Mouse (Mus musculus): ENCODE measurements around the gene Trim26. TPM values are rescaled to one million over a fixed set of nuclear protein-coding genes. Genes with fewer than 3 reads are reported as not detected.

Gene Trim26
- total RNA-seq, 2 experiments from 2014 or later: 18.6 to 22.7 TPM

DNA sequence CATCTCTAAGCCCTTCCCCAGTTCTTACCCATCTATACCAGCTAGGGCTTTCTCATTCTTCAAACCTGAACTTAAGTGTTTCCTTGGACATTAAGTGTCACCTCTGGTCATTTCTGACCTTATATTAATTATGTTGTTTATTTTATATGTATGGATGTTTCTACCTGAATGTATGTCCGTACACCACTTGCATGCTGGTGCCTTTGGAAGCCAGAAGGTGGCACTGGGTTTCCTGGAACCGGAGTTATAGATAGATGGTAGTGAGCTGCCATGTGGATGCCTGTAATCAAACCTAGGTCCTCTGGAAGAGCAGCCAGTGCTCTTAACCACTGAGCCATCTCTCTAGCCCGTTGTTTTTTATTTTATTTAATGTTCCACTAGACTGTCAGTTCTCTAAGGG is 18.6 kb downstream of the Trim26 start:
- intact Hi-C loops (cut with DNase I): no loop called here
- Histone ChIP-seq H3K27ac (no peak overlapping the region), H3K4me3 (no peak overlapping the region)
- DNase-seq (ENCODE audit: extremely low spot score in 1 of 2, low spot score in 2 of 2): no peak
- no peak for TF ChIP-seq CTCF (IDR thresholded peaks at IDR 0.05)

DNA sequence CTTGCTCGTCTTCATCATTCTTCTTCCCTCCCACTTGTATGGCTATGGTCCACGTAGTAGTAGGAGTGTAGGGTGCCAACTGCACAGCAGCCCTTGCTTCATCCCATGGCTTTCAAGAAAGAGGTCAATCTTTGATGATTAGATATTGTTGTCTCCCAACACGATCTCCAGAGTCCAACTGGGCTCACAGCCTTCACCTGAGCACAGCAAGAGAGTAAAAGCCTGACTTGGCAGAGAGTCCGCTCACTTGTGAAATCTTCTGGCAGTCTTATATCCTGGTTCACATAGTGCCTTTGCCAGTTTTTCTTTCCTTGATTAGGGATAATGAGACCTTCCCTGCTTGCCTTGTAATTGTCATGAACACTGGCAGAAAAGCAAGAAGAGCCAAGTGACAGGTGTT is 19.3 kb downstream of the Trim26 start:
- Histone ChIP-seq H3K4me3 (no peak overlapping the region), H3K27ac (no peak overlapping the region)
- intact Hi-C loops (cut with DNase I): no loop called here
- DNase-seq (ENCODE audit: extremely low spot score in 1 of 2, low spot score in 2 of 2): no peak
- TF ChIP-seq CTCF (IDR thresholded peaks at IDR 0.05): no peak

DNA sequence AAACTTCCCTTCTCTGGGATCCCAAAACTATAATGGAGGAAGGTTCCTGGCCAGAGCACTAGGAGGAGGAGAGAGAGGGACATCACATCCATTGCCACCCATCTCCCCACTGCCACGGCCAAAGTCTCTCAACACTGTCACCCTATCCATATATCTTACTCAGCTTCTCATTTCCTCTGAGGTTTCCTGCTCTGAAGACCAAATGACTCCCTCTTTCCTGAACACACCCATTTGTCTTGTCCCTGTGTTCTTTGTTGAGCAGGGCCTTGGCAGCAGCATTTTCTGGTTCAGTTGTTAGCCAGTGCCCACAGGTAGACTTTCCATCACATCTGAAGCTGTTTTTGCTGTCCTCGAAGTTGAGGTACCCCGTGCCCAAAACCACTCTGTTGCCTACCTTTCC is 21.2 kb downstream of the Trim26 start:
- no peak for TF ChIP-seq CTCF (IDR thresholded peaks at IDR 0.05)
- Histone ChIP-seq H3K4me3 (no peak overlapping the region), H3K27ac (no peak overlapping the region)
- intact Hi-C loops (cut with DNase I): no loop called here
- no peak for DNase-seq (ENCODE audit: extremely low spot score in 1 of 2, low spot score in 2 of 2)

DNA sequence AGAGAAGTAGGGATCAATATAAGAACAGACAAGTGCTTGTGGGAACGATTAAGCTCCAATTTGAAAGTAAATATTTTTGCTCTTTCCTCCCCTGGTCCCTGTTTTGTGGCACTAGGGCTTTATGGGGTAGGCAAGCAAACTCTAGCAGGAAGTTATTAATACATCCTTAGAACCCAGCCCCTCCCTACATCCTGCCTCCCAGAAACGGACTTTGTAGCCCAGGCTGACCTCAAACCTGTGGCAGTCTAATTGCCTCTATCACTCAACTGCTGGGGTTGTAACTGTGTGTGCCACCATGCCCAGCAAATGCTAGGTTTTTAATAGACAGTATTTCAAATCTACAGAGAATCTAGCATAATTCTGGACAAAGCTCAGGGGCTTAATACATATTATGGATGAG is 24.7 kb downstream of the Trim26 start:
- DNase-seq (ENCODE audit: extremely low spot score in 1 of 2, low spot score in 2 of 2): no peak
- intact Hi-C loops (cut with DNase I): no loop called here
- TF ChIP-seq CTCF (IDR thresholded peaks at IDR 0.05): no peak

DNA sequence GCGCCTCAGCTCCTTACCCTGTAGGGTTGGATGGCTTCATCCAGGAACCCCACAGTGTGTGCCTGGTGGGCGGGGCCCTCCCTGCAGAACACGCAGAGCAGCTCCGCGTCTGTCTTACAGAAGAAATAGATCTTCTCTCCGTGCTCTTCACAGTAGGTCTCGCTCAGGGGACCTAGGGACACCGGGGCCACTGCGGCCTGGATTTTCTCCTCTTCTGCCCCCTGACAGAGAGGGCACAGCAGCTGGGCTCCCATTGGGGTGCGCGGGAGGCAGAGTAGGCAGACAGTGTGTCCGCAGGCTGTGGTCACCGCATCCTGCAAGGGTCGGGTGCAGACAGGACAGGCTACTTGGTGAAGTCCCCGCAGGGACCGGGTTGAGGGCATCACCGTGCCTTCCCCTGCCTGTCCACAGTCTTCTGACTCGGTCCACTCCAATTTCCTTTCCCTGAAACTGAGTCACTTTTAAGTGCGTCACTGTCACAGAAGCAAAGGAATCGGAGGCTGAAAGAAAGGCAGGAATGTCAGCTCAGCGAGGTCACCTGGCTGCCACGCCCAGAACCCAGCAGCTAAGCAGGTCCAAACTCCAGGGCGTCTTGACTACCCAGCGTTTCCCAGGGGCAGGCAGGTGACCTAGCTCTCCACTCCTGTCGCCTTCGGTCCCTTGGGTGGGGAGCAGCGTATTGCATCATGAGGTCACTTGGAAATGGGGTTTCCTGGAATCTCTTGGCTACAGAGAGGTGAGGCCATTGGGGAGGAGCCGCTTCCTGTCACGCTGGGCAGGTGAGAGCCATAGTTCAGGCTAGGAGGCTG is 30.0 kb downstream of the Trim26 start, which contains the start of gene Trim15:
Gene Trim15, minus strand, starts transcription at position 492 of the 809 bp plus-strand sequence.
- TF ChIP-seq CTCF (IDR thresholded peaks at IDR 0.05): no peak
- intact Hi-C loops (cut with DNase I): no loop called here
- Histone ChIP-seq H3K4me3 (no peak within 1 kb of the TSS; the same call in 1 of the 2 replicates), H3K27ac (no peak within 1 kb of the TSS)
- DNase-seq (ENCODE audit: extremely low spot score in 1 of 2, low spot score in 2 of 2): no peak

More for the DNA sequence above, 24.7 kb downstream of the Trim26 start:
- no peak overlapping the region for H3K4me3 ChIP-seq
- no peak overlapping the region for H3K27ac ChIP-seq

DNA sequence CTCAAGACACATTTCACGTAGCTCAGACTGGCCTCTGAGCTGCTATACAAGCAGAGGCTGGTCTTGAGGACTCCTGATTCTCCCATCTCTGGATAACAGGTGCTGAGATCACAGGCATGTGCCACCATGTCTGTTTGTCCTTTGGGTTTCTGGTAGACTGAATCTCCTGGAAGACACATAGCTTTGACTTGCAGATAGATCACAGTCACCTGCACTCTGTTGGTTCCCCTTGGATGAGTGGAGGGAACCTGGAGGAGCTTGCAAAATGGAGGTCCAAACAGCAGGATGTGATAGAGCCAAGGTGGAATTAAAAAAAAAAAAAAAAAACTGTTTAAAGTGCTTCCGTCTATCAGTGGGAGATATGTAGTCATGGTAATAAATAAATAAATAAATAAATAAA is 31.9 kb downstream of the Trim26 start:
- Histone ChIP-seq H3K4me3 (no peak overlapping the region), H3K27ac (no peak overlapping the region)
- intact Hi-C loops (cut with DNase I): no loop called here
- DNase-seq (ENCODE audit: extremely low spot score in 1 of 2, low spot score in 2 of 2): no peak
- no peak for TF ChIP-seq CTCF (IDR thresholded peaks at IDR 0.05)

DNA sequence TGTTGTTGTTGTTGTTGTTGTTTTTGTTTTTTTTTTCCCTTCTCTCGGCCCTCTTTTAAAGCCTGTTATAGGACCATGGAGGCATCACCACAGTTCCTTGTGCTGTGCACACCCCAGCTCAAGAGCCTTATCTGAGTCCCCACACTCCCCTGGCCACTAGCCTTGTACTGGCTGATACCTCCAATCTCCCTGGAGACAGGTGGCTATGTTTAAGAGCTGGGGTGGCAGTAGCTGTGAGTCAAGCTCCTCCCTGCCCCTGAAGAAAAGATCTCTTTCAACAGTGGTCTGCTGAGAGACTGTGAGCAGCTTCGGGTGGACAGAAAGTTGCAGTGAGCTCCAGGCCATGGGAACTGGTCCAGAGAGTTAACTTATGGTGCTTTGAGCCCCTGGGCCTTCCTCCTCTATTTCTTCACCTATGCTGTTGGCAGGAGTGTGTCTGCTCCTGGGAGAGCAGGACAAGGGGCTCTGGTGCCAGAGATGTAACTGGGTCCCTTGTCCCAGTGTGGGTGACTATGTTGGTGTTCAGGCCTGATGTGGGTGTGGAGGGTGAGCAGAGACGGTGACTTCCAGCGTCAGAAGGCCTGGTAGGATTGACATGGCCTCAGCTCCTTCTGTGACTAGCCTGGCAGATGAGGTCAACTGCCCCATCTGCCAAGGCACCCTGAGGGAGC is 32.5 kb downstream of the Trim26 start, which contains the start of gene Trim10:
Gene Trim10, plus strand, starts transcription at position 291 of the 671 bp plus-strand sequence.
- intact Hi-C loops (cut with DNase I): no loop called here
- no peak within 1 kb of the TSS for H3K27ac ChIP-seq
- no peak for TF ChIP-seq CTCF (IDR thresholded peaks at IDR 0.05)
- DNase-seq (ENCODE audit: extremely low spot score in 1 of 2, low spot score in 2 of 2): no peak
- H3K4me3 ChIP-seq: no peak within 1 kb of the TSS

DNA sequence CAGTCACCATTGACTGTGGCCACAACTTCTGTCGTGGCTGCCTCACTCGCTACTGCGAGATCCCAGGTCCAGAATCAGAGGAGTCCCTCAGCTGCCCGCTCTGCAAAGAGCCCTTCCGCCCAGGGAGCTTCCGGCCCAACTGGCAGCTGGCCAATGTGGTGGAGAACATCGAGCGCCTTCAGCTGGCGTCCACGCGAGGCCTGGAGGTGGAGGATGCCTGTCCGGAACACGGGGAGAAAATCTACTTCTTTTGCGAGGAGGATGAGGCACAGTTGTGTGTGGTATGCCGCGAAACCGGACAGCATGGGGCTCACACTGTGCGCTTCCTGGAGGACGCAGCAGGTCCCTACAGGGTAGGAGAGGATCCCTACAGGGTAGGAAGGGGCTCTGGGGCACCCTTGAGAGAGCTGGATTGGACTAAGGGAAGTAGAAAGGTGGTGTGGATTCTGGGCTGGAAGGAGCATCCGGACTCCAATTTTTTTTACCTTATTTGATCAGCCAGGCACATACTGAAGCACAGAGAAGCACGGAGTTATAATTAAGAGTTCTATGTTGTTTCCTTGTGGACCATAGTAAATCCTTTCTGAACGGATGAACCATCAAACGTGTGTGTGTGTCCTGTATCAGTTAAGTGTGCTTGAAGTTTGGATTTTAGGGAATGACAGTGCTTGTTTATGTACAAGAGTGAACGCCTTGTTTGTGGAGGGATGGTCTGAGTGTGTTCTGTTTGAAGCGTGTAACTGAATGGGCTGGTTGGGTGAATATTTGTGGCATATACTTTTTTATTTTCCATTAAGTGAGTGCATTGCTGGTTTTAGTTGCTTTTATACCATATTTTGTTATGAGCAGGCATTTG is 33.2 kb downstream of the Trim26 start:
- DNase-seq (ENCODE audit: extremely low spot score in 1 of 2, low spot score in 2 of 2): no peak
- no peak overlapping the region for H3K27ac ChIP-seq
- no peak for TF ChIP-seq CTCF (IDR thresholded peaks at IDR 0.05)
- H3K4me3 ChIP-seq: no peak overlapping the region
- intact Hi-C loops (cut with DNase I): no loop called here

DNA sequence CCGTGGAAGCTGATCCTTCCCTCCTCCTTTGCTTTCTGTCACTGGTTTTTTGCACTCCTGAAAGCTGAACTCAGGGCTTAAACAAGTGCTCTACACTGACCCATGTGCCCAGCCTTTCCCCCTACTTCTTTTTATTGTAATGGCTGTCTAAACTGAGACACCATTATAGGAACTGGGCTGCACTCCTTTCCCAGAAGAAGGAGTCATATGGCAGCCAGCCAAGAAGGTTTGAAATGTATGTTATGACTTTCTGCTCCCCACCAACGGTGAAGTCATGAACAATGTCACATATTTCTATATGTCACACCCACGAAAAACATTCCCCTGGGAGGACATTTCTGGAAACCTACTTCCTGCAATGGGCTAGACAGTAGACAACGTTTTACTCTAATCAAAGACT is 37.7 kb downstream of the Trim26 start:
- TF ChIP-seq CTCF (IDR thresholded peaks at IDR 0.05): no peak
- Histone ChIP-seq H3K4me3 (no peak overlapping the region), H3K27ac (no peak overlapping the region)
- intact Hi-C loops (cut with DNase I): no loop called here
- DNase-seq (ENCODE audit: extremely low spot score in 1 of 2, low spot score in 2 of 2): no peak

DNA sequence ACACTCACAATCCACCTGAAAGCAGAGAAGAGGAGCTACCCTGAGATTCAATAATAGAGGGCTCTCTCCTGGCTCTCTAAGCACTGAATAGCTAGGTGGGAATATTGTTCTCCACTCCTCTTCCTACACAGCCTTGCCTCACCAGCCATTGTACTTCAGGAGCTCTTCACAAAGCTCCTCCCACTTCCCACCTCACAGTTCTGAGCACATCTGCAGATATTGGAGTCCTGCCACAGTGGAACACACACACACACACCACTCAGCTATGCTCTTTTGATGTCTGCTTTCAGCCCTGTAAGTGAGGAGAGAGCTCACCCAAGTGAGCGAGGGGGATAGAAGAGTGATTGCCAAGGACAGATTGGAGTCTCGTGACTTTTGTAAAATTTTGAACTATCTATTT is 46.4 kb downstream of the Trim26 start:
- H3K27ac ChIP-seq: no peak overlapping the region
- no peak for DNase-seq (ENCODE audit: extremely low spot score in 1 of 2, low spot score in 2 of 2)
- H3K4me3 ChIP-seq: no peak overlapping the region
- no peak for TF ChIP-seq CTCF (IDR thresholded peaks at IDR 0.05)
- intact Hi-C loops (cut with DNase I): no loop called here

DNA sequence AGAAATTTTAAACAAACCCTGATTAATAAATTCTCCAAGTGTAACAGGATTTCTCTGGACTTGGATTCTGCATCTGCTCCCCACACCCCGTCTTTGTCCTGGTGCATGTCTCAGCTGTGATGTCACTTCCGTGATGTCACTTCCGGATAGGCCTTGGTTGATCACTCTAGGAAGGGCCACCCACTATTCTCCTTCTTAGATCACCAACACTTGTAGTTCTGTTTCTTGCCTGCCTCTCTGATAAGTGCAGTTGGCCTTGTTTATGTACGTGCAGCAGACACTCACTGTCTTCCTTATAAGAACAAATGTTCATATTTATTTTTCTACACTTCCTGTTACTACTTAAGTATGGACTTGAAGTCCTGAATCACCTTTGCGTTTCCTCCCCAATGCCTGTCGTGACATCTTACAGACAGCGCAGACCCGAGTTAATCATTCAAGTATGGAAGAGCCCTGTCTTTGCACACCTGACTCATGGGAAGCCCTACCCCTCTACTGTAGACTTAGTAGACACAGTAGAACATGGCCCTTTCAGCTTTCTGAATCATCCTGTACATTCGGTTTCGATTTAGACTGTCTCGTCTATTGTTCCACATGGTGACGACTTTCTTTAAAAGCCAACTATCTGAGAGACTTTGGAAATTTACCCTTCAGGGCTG is 48.3 kb downstream of the Trim26 start:
- no peak for DNase-seq (ENCODE audit: extremely low spot score in 1 of 2, low spot score in 2 of 2)
- H3K27ac ChIP-seq: no peak overlapping the region
- no peak for TF ChIP-seq CTCF (IDR thresholded peaks at IDR 0.05)
- intact Hi-C loops (cut with DNase I): no loop called here
- H3K4me3 ChIP-seq: no peak overlapping the region
